Mouse (Mus musculus) right cerebral cortex, postnatal 25 days (tissue): Measurements from ENCODE around the gene Nup107.
"Not testable (repeated sequence)": the region's sequence is repeated elsewhere in the genome, so short reads cannot be mapped to it uniquely, and the experiment has no call there.

Source experiments
- DNase-seq: peaks from one replicate; pipeline ENCODE4 v3.0.0; 2022

The Nup107 gene

DNA sequence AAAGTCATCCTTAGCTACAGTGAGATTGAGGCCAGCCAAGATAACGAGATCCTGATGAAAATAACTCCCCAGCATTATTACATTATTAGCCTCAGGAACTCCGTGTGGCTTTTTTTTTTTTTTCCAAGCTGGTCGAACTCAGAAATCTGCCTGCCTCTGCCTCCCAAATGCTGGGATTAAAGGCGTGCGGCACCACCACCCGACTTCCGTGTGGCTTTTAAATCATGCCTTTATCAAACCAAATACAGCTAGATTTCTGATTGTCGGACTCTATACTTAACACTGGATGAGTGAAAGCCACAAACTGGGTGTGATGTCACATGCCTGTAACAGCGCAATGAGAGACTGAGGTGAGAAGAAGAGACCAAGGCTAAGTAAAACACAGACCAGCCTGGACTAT lies 79.6 kb downstream of the Nup107 start:
- no peak for DNase-seq

DNA sequence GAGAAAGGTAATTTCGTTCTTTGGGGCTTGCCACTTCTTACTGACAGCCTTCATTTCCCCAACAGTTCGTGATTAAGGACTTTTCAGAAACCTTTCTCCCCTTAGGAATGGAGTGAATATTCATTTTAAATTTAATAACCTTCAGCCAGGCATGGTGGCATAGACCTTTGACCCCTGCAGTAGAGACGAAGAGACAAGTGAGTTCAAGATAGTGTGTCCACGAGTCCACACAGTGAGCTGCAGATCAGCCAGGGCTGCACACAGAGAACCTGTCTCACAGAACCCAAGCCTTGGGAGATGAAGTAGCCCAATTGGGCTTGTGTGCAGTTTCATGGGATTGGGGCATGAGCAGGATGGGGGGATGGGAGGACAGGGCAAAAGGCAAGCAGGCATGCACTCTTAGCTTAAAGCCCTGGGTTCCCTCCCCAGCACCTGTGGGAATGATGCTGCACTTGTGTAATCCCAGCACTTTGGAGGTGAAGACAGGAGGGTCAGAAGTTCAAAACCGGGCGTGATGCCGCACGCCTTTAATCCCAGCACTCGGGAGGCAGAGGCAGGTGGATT lies 80.2 kb downstream of the Nup107 start:
- DNase-seq = no peak

DNA sequence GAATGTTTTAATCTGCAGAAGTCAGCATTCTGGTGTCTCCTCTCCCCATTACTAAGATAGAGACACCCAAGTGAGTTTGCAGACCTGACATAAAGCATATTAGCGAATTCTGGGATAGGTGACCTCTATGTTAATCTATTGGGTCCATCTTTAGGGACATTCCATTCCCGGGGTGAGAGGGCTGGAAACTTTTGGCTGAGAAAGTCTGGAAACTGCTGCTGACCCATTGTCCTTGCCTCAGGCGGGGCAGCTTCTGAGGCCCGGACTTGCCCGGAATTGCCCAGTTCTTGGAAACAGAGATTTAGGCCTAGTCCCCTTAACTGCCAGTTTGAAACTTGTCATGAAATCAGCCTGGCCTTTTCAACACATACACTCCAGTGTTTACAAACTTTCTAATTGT lies 81.1 kb downstream of the Nup107 start:
- DNase-seq = no peak

DNA sequence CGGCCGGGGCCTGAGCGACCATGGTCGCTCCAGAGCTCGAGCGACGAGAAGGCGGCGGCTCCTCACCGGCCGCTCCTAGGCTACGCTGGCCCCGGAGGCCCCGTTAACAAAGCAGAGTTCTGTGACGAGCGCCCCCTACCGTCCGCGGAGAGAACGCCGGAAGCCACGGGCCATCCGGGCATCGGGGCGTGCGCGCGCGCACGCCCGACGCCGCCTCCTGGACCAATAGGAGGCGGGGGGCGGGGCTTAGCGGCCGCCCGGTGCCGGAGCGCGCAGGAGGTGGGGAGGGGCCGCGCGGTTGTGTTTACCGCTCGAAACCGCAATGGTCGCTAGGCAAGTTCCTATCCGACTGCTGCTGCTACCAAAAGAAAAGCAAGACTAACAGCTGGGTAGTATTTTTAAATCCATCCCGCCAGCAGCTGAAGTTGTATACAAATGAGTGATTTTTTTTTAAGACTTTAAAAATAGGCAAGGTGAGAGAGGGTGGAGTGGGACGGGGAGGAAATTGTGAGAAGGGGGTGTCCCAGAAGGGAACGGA lies 81.8 kb downstream of the Nup107 start, which contains the start of gene Mdm2:
TSS of gene Mdm2 (minus strand) at position 155 of the 538 bp plus-strand sequence.
- peak; percentile 91 for DNase-seq

- peak; percentile 73 for DNase-seq
These were observed 82.4 kb downstream of the Nup107 start for GRCm38 (mm10) chr10:117709930-117710603.

GRCm38 (mm10) chr10:117709326-117709830 lies 83.1 kb downstream of the Nup107 start:
- no peak for DNase-seq

- DNase-seq = no peak
These were observed 83.6 kb downstream of the Nup107 start for GRCm38 (mm10) chr10:117708856-117709255.

DNA sequence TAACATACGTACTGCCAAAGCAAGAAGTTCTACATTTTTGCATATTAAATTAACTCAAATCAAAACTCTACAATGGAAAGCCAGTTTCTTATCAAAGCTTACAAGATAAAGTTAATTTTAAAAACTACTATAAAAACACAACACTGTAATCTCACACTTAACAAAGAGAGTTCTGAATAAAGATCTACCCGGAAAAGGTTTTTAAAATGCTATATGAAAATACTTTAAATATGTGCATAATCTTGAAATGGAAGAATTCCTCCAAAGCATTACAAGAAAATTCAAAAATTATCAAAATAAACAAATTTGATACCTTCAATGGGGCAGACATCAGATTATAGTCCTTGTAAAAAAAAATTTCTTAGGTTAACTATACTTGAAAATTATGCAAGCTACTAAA lies 84.1 kb downstream of the Nup107 start:
- DNase-seq = no peak

- DNase-seq = no peak
These were observed 85.2 kb downstream of the Nup107 start for GRCm38 (mm10) chr10:117707114-117707838.

DNA sequence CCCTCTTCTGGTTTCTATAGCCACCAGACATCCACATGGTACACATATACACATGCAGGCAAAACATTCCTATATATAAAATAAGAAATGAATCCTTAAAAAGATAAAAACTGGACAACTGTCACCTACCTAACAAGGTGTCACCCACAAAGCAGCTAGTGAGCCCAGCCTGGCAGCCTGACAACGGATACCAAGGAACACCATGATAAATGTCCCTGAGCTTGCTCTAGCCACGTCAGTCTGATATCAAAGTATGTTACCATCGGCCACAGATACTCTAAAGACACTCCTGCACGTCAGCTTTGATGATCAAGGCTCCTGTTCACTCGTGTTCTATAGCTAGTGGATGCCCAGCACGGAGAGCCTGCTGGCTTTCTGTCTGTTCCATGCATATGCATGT lies 86.1 kb downstream of the Nup107 start:
- no peak for DNase-seq

GRCm38 (mm10) chr10:117705806-117706205 lies 86.7 kb downstream of the Nup107 start:
- DNase-seq = no peak

DNA sequence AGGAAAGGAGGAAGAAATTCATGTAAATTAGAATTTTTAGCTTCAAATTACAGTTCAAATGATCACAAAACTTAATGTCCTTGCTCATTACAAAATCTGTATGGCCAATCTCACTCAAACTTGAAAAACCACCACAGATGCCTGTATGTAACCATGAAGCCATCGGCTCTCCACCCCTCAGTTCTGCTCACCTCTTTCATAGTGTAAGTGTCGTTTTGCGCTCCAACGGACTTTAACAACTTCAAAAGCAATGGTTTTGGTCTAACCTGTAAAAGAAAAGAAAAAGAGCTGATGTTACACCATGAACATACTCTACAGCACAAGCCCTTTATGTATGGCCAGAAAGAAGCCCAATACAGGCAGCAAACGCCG lies 87.6 kb downstream of the Nup107 start:
- no peak for DNase-seq

GRCm38 (mm10) chr10:117704314-117704963 lies 88.1 kb downstream of the Nup107 start:
- DNase-seq = not testable (repeated sequence)

- DNase-seq = no peak
These were observed 89.0 kb downstream of the Nup107 start for GRCm38 (mm10) chr10:117703506-117703905.

- no peak for DNase-seq
These were observed 90.3 kb downstream of the Nup107 start for GRCm38 (mm10) chr10:117702024-117702833.

GRCm38 (mm10) chr10:117701034-117701829 lies 91.3 kb downstream of the Nup107 start:
- no peak for DNase-seq
